Mouse (Mus musculus): Measurements from ENCODE around the gene Natd1.

DNA sequence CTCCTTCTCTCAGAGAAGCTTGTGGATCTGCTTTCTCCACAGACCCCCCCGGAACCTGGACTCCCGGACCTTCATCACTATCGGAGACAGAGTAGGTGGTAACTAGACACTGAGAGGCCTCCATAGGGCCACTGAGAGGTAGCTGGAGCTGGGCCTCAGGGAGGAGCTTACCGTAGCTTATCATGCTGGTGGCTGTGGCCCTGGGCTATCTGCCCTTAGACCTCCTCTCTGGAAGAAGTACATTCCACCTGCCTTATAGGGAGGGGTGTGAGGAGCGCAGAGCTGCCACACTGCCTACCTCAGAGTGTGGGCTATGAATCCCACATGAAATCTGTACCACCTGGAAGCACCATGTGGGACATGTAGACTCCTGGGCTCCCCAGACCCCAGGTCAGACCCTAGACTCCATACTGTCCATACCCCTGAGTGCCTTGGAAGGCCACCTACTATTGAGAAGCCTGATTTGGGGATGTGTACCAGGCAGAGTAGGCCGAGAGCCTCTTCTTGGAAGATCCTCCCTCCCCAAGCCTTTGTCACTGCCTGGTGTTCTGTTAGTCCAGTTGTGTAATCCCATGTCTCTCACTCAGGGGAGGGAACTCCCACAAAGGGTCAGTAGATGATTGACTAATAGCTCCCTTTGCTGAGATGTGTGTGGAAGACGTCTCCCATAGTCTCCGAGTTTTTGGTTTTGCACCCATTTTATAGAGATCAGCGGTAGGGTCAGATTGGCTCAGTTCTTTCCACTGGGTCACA, 27.9 kb upstream of the Natd1 start:
- TF ChIP-seq HCFC1 (IDR thresholded peaks at IDR 0.05; ENCODE audit: borderline replicate concordance, insufficient read depth, low read length) = no peak
- no peak for TF ChIP-seq CHD2 (IDR thresholded peaks at IDR 0.05; ENCODE audit: low read depth, low read length)
- no peak for TF ChIP-seq ZC3H11A (IDR thresholded peaks at IDR 0.05; ENCODE audit: borderline replicate concordance, low read depth, low read length)
- TF ChIP-seq ZNF384 (IDR thresholded peaks at IDR 0.05; ENCODE audit: low read depth, low read length) = no peak
- no peak for TF ChIP-seq MAFK (IDR thresholded peaks at IDR 0.05; ENCODE audit: insufficient read depth, low read depth, low read length)
